Comparison of ENCODE assay signal across 22 mouse cellular contexts in the genomic region with DNA sequence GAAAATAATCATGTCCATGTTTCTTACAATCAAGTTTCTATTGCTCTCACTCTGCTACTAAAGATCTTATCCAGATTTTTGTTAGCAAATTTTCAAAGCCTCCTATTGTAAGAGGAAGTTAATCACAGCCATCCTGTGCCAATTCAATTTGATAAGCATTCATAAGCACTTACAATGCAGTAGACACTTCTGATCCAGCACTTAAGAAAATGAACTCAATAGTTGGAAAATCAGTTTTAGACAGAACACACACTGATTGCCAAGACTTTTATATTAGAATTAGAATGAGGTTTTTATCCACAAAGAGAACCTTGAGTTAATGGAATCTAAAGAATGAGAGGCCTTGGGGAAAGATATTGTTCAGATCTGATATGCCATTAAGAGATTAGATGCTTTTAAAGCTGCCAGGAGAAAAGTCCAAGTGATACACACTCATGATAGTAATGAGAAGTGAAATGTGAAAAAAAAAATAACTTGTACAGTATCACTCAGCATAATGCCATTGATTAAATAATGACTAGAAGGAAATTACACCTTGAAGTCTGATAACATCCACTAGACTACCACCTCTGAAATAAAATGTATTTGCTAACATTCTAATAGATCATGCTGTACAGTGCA.
A peak's percentile ranks its signal among the peaks of the same experiment; 100 is the strongest.
DNase-seq lines count a peak whose midpoint lies in the region; ATAC-seq and TF ChIP-seq lines count a peak whose summit lies in the region.
"Had no signal": no experiment of that assay in that cellular context is flagged by ENCODE, and none has a peak within 500 bp of the region (broad histone marks: within the 10 kb centered on the region; RNA-seq: fewer than 3 reads in every experiment).

No protein-coding gene starts in this region.

- H3K9me3 ChIP-seq in midbrain, embryonic 11.5 days (ENCODE audit: control insufficient read depth, low read length) = no peaks in the 10 kb centered on the region
- no peaks in the 10 kb centered on the region for H3K9me3 ChIP-seq in midbrain, postnatal 0 days (ENCODE audit: low read length)
- no peaks in the 10 kb centered on the region for H3K9me3 ChIP-seq in neural tube, embryonic 14.5 days (ENCODE audit: control insufficient read depth, low read length)
- H3K9me3 ChIP-seq in forebrain, postnatal 0 days (ENCODE audit: low read length) = no peaks in the 10 kb centered on the region
- H3K9me3 ChIP-seq: embryonic facial prominence, embryonic 12.5 days; heart, embryonic 10.5 days; hindbrain, embryonic 12.5 days had no signal

- peak; percentile 81 for DNase-seq in midbrain, embryonic 11.5 days (ENCODE audit: low spot score, missing footprints)
- DNase-seq in midbrain, postnatal 0 days (ENCODE audit: low spot score) = no peak
- DNase-seq in neural tube, embryonic 10.5 days (ENCODE audit: extremely low spot score, low spot score) = no peak
- DNase-seq in brain, embryonic 18.5 days (ENCODE audit: low read depth, low spot score) = peak; percentile 4
- DNase-seq in forebrain, postnatal 0 days = no peak
- DNase-seq in cerebellum, adult 9-11 months = no peak
- DNase-seq: adrenal gland, adult 2 months; adrenal gland, postnatal 25 days; cerebellum, adult 11 months; cerebellum, adult 8-10 months; cerebellum, postnatal 25 days; gastrocnemius, postnatal 36 days; heart, adult 11 months; heart, postnatal 10 days; heart, postnatal 4 days had no signal

- no peak for TF ChIP-seq CTCF in midbrain, postnatal 0 days (IDR thresholded peaks at IDR 0.05)
- TF ChIP-seq CTCF in forebrain, postnatal 0 days (IDR thresholded peaks at IDR 0.05; ENCODE audit: low read depth) = no peak

- H3K27me3 ChIP-seq in midbrain, embryonic 11.5 days (ENCODE audit: control insufficient read depth, insufficient read depth, low read length) = no peaks in the 10 kb centered on the region
- H3K27me3 ChIP-seq in midbrain, postnatal 0 days (ENCODE audit: insufficient read depth, low read length) = no peaks in the 10 kb centered on the region
- H3K27me3 ChIP-seq in neural tube, embryonic 14.5 days (ENCODE audit: control insufficient read depth, insufficient read depth, low read length) = no peaks in the 10 kb centered on the region
- no peaks in the 10 kb centered on the region for H3K27me3 ChIP-seq in forebrain, postnatal 0 days (ENCODE audit: insufficient read depth, low read length)
- H3K27me3 ChIP-seq: CH12.LX; embryonic facial prominence, embryonic 12.5 days; hindbrain, embryonic 12.5 days had no signal

- no peak overlapping the region for H3K9ac ChIP-seq in midbrain, embryonic 11.5 days (ENCODE audit: low read length)
- no peak overlapping the region for H3K9ac ChIP-seq in midbrain, postnatal 0 days (replicated peaks; ENCODE audit: low read length, poor library complexity, severe bottlenecking)
- no peak overlapping the region for H3K9ac ChIP-seq in neural tube, embryonic 14.5 days (replicated peaks; ENCODE audit: low read depth, low read length)
- no peak overlapping the region for H3K9ac ChIP-seq in forebrain, postnatal 0 days
- H3K9ac ChIP-seq: embryonic facial prominence, embryonic 12.5 days; hindbrain, embryonic 12.5 days had no signal

- peak; percentile 44 for ATAC-seq in midbrain, embryonic 11.5 days (ENCODE audit: low FRiP score)
- no peak for ATAC-seq in midbrain, postnatal 0 days (ENCODE audit: low FRiP score)
- peak; percentile 38; the same call in 1 of the 2 replicates for ATAC-seq in neural tube, embryonic 14.5 days (ENCODE audit: low read depth)
- ATAC-seq in forebrain, postnatal 0 days = peak; percentile 86; the same call in 1 of the 2 replicates
- ATAC-seq: hindbrain, embryonic 16.5 days; inflammation-experienced regulatory T-cells, adult 6 months had no signal

- no peak overlapping the region for H3K4me3 ChIP-seq in midbrain, embryonic 11.5 days (ENCODE audit: low read depth, low read length)
- H3K4me3 ChIP-seq in midbrain, postnatal 0 days (ENCODE audit: low read depth, low read length) = no peak overlapping the region
- no peak overlapping the region for H3K4me3 ChIP-seq in neural tube, embryonic 14.5 days (ENCODE audit: low read depth, low read length)
- H3K4me3 ChIP-seq in forebrain, postnatal 0 days (ENCODE audit: low read depth, low read length) = no peak overlapping the region
- H3K4me3 ChIP-seq: embryonic facial prominence, embryonic 12.5 days; heart, embryonic 10.5 days; hindbrain, embryonic 12.5 days had no signal

- no peak overlapping the region for H3K27ac ChIP-seq in midbrain, embryonic 11.5 days (ENCODE audit: low read depth, low read length)
- no peak overlapping the region for H3K27ac ChIP-seq in midbrain, postnatal 0 days (ENCODE audit: low read depth, low read length)
- no peak overlapping the region for H3K27ac ChIP-seq in neural tube, embryonic 14.5 days (ENCODE audit: low read depth, low read length)
- no peak overlapping the region for H3K27ac ChIP-seq in forebrain, postnatal 0 days (ENCODE audit: low read depth, low read length)
- H3K27ac ChIP-seq: embryonic facial prominence, embryonic 12.5 days; heart, embryonic 10.5 days; hindbrain, embryonic 12.5 days had no signal

- H3K4me2 ChIP-seq in midbrain, embryonic 11.5 days = no peak overlapping the region
- H3K4me2 ChIP-seq in midbrain, postnatal 0 days (ENCODE audit: low read depth, low read length, poor library complexity, severe bottlenecking) = no peak overlapping the region
- no peak overlapping the region for H3K4me2 ChIP-seq in neural tube, embryonic 14.5 days (ENCODE audit: low read depth, low read length)
- H3K4me2 ChIP-seq in forebrain, postnatal 0 days (ENCODE audit: low read depth) = no peak overlapping the region
- H3K4me2 ChIP-seq: embryonic facial prominence, embryonic 12.5 days; hindbrain, embryonic 12.5 days had no signal

- no peaks in the 10 kb centered on the region for H3K4me1 ChIP-seq in midbrain, embryonic 11.5 days (ENCODE audit: control insufficient read depth, insufficient read depth, low read length)
- no peaks in the 10 kb centered on the region for H3K4me1 ChIP-seq in midbrain, postnatal 0 days (ENCODE audit: insufficient read depth, low read length)
- H3K4me1 ChIP-seq in neural tube, embryonic 14.5 days (ENCODE audit: control insufficient read depth, insufficient read depth, low read length) = no peaks in the 10 kb centered on the region
- H3K4me1 ChIP-seq in forebrain, postnatal 0 days (ENCODE audit: insufficient read depth) = no peaks in the 10 kb centered on the region
- H3K4me1 ChIP-seq: embryonic facial prominence, embryonic 12.5 days; heart, embryonic 10.5 days; hindbrain, embryonic 12.5 days had no signal

- H3K36me3 ChIP-seq in midbrain, embryonic 11.5 days (ENCODE audit: control insufficient read depth, insufficient read depth, low read length) = no peaks in the 10 kb centered on the region
- H3K36me3 ChIP-seq in midbrain, postnatal 0 days (ENCODE audit: insufficient read depth, low read length) = no peaks in the 10 kb centered on the region
- no peaks in the 10 kb centered on the region for H3K36me3 ChIP-seq in neural tube, embryonic 14.5 days (ENCODE audit: control insufficient read depth, insufficient read depth, low read length)
- H3K36me3 ChIP-seq in forebrain, postnatal 0 days (ENCODE audit: insufficient read depth) = no peaks in the 10 kb centered on the region
- H3K36me3 ChIP-seq: embryonic facial prominence, embryonic 12.5 days; heart, embryonic 10.5 days; hindbrain, embryonic 12.5 days had no signal

Comparison
In these comparisons a context has a peak if more than half of its experiments do, and no peak if none do; other contexts are left out.
1. DNase-seq: peak in midbrain, embryonic 11.5 days (single experiment) and brain, embryonic 18.5 days (single experiment); none in midbrain, postnatal 0 days (single experiment), neural tube, embryonic 10.5 days (single experiment), forebrain, postnatal 0 days (single experiment) and cerebellum, adult 9-11 months (single experiment).